Mouse (Mus musculus): ENCODE results near the gene Pnkd. TPM values are rescaled to one million over a fixed set of nuclear protein-coding genes. Genes with fewer than 3 reads are reported as not detected.

The Pnkd gene
- total RNA-seq, 1 experiment from 2014 or later: 17.2 TPM

DNA sequence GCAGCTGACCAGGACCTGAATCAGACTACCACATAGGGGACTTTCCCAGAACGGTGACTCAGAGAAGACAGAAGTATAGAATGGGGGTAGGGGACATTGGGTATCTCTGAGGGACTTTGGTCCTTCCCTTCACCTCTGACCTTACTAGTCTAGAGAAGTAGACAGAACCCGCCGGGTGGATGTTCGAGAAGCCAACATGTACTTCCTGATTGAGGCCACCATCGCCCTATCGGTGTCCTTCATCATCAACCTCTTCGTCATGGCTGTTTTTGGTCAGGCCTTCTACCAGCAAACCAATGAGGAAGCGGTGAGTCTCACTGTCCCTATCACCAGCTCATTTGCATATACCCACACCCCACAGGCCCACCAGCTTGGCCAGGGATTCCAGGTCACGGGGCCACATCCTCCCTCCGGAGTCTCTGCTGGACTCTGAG lies 96.9 kb downstream of the Pnkd start:
- ATAC-seq (replicated peaks; ENCODE audit: low read depth, poor library complexity, severe bottlenecking): peak; percentile 27

- ATAC-seq (replicated peaks; ENCODE audit: low read depth, poor library complexity, severe bottlenecking): no peak
These were observed 98.7 kb downstream of the Pnkd start for GRCm38 (mm10) chr1:74383385-74383784.

DNA sequence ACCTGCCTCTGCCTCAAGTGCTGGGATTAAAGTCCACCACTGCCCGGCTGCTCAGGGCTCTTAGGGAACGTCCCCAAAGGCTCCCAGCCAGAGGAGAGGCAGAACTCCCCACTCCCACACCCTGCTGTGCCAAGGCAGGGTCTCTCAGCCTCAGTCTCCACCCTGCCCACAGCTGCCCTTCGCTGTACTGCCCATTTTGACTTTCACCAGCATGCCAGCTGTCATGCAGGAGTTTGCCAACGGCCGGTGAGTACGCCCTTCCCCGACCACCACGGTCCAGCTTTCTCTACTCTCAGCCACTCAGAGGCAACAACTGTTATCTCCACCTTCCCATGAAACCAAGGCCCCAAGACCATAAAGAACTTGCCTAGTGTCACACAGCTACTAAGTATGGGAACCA lies 99.8 kb downstream of the Pnkd start:
- no peak for ATAC-seq (replicated peaks; ENCODE audit: low read depth, poor library complexity, severe bottlenecking)

DNA sequence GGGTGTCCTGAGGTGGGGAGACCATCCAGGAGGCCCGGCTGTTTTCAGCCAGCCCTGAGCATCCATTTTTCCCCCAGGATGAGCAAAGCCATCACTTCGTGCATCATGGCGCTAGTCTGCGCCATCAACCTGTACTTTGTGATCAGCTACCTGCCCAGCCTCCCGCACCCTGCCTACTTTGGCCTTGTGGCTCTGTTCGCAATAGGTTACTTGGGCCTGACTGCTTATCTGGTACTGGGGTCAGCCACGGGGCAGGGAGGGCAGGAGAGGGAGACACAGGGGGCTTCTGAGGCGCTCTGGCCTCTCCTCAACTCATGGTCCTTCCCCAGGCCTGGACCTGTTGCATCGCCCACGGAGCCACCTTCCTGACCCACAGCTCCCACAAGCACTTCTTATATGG lies 100.3 kb downstream of the Pnkd start:
- ATAC-seq (replicated peaks; ENCODE audit: low read depth, poor library complexity, severe bottlenecking): no peak

- no peak for ATAC-seq (replicated peaks; ENCODE audit: low read depth, poor library complexity, severe bottlenecking)
These were observed 100.8 kb downstream of the Pnkd start for GRCm38 (mm10) chr1:74385531-74385930.

GRCm38 (mm10) chr1:74386363-74386713 lies 101.6 kb downstream of the Pnkd start:
- ATAC-seq (replicated peaks; ENCODE audit: low read depth, poor library complexity, severe bottlenecking): no peak

DNA sequence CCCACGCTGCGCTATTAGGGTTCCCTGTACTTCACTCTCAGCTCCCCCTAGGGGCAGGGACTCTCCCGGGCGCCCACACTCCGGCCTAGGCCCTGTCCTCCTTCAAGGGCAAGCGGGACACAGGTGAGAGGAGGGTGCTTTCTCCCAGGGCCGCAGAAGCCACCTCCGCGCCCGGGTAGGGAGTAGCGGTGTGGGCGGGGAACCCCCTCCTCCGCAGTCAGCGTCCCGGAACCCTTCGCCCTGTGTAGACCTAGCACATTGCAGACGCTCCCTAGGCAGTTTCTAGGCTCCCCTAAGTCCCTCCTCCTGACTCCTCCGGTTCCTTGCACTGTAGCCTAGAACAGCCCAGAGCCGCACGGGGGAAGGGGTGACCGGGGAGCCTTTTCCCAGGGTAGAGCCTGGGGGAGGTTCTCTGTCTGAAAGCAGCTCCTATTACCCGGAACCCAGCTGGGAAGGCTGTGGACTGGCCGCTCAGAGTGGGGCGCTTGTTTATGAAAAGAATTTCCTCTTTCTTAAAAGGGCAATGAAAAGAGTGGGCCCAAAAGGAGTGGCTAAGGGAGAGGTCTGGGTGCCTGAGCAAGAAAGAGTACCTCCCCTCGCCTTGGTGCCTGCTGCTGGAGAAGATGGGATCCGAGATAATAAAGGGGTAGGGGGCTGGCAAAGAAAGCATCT lies 102.1 kb downstream of the Pnkd start:
- peak; percentile 64 for ATAC-seq (replicated peaks; ENCODE audit: low read depth, poor library complexity, severe bottlenecking)

DNA sequence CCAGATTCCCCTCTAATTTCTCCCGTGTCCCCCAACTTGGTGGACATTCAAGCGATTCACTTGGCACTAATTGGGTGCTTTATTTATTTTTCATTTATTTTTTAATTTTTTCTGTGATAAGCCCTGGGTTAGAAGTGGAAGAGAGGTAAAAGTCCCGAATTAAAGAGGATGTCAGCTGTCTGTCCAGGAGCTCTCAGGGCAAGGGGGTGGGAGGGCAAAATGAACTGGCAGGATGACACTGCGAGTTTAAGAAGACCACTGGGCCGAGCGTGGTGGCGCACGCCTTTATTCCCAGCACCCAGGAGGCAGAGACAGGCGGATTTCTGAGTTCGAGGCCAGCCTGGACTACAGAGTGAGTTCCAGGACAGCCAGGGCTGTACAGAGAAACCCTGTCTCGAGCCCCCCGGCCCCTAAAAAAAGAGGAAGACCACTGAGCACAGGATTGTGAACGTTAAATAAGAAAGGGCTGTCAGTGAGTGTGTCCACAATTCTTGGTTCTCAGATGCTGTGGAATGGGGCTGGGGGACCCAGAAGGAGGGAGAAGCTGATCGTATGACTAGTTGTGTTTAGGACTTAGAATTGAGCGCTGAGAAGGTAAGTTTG lies 102.8 kb downstream of the Pnkd start:
- no peak for ATAC-seq (replicated peaks; ENCODE audit: low read depth, poor library complexity, severe bottlenecking)

GRCm38 (mm10) chr1:74388398-74388920 lies 103.7 kb downstream of the Pnkd start:
- no peak for ATAC-seq (replicated peaks; ENCODE audit: low read depth, poor library complexity, severe bottlenecking)

DNA sequence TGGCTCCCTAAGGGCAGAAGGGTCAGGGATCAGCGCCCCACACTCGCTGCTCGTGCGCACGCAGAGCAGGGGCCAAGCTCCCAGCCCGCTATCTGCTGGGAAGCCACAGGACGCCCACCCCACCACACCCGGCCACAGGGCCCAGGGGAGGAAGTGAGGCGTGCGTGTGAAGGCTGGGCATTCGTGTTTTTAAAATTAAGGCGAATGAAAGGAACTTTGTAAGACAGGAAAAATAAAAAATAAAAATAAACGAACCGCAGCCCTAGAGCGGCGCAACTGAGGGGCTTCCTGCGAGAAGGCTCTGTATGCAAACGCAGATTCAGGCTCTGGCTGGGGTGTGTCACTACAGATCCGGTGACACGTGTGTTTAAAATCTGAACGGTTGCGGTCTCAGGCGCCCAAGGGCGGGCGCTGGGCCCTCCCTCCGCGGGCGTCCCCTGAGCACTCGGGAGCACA lies 105.1 kb downstream of the Pnkd start:
- peak; percentile 40 for ATAC-seq (replicated peaks; ENCODE audit: low read depth, poor library complexity, severe bottlenecking)

GRCm38 (mm10) chr1:74390287-74390906 lies 105.7 kb downstream of the Pnkd start:
- ATAC-seq (replicated peaks; ENCODE audit: low read depth, poor library complexity, severe bottlenecking): no peak

GRCm38 (mm10) chr1:74390924-74391748 lies 106.4 kb downstream of the Pnkd start, which contains the start of gene Ctdsp1:
Gene Ctdsp1, plus strand, starts transcription at chr1:74391509.
- peak; percentile 49 for ATAC-seq (replicated peaks; ENCODE audit: low read depth, poor library complexity, severe bottlenecking)

GRCm38 (mm10) chr1:74391844-74392441 lies 107.2 kb downstream of the Pnkd start:
- ATAC-seq (replicated peaks; ENCODE audit: low read depth, poor library complexity, severe bottlenecking): peak; percentile 30

DNA sequence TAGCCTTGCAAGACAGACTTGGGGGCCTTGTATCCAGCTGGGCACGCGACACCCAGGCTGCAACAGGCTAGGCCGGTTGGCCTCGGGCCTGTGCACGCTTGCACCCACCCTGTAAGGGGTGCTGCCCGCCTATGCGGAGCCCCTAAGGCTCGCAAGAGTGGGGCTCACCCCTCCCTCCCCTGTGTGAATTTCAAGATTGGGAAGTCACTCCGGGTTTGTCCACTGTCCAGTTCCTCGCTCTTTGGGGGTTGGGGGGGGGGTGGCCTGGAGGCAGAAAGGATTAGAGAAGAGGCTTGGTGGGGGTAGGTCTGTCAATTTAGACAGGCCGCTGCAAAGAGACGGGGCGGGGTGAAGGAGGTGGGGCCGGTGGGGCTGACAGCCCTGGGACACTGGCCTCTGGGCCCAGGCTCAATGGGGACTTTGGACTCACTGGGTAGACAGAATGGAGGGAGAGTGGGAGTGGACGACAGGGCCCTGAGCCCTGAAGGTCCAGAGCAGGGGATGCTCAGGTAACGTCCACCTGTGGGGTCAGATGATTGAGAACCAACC lies 107.8 kb downstream of the Pnkd start:
- ATAC-seq (replicated peaks; ENCODE audit: low read depth, poor library complexity, severe bottlenecking): no peak

GRCm38 (mm10) chr1:74393010-74393409 lies 108.3 kb downstream of the Pnkd start:
- no peak for ATAC-seq (replicated peaks; ENCODE audit: low read depth, poor library complexity, severe bottlenecking)

- no peak for ATAC-seq (replicated peaks; ENCODE audit: low read depth, poor library complexity, severe bottlenecking)
These were observed 109.0 kb downstream of the Pnkd start for GRCm38 (mm10) chr1:74393697-74394096.

GRCm38 (mm10) chr1:74394311-74394710 lies 109.6 kb downstream of the Pnkd start:
- ATAC-seq (replicated peaks; ENCODE audit: low read depth, poor library complexity, severe bottlenecking): no peak

- no peak for ATAC-seq (replicated peaks; ENCODE audit: low read depth, poor library complexity, severe bottlenecking)
These were observed 110.1 kb downstream of the Pnkd start for GRCm38 (mm10) chr1:74394858-74395257.

DNA sequence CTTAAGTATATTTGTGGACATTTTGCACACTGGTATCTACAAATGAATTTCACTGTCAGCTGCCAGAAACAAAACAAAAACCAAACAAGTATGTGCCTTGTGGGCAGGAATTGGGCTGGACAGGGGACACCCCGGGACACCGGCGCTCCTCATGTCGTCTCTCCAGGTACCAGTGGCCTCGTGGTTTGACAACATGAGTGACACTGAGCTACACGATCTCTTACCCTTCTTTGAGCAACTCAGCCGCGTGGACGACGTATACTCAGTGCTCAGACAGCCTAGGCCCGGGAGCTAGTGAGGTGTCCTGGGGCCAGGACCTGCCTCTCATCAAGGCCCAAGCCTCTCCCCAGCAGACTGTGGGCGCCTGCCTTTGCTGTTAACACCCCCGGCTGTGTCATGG lies 110.6 kb downstream of the Pnkd start:
- ATAC-seq (replicated peaks; ENCODE audit: low read depth, poor library complexity, severe bottlenecking): no peak

All from common myeloid progenitor, adult 5-6 weeks (primary cell).